Mouse (Mus musculus): ENCODE results near the gene Prrc2c.
"Not testable (repeated sequence)": the region's sequence is repeated elsewhere in the genome, so short reads cannot be mapped to it uniquely, and the experiment has no call there.

Prrc2c gene

DNA sequence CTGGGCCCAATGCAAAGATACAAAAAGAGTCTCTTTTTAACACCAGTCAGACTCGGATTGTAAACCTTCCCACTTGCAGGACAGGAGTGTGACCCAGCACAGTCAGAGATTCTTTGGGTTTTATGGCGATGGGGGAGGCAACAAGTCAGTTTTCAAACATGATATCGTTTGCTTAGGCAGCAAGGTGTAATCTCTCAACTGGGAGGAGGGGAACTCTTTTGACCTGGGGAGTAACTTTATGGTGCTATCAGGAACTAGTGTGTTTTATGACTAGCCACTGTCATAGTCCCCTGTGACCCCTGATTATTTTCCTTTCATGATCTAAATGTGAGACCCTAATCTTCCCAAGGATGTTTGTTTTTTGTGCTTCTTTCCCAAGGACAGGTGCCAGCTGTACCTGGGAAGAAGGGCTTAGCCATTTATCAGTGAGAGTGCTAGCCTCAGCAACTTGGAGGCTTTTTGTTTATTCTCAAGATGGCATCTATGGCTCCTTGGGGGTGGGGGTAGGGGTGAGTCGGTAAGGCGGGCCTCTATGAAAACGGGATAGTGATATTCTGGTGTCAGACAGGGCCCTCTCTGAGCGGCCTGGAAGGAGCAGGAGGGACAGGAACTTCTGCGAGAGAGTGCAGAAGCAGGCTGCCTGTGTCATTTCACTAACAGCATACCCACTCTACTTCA lies 39.8 kb downstream of the Prrc2c start:
- in situ Hi-C loops (cut with MboI, MseI): loop anchor here in 1 of 2 experiments (25.0 kb wide), 1 partner anchor 1763 kb away; no protein-coding TSS in a partner anchor

DNA sequence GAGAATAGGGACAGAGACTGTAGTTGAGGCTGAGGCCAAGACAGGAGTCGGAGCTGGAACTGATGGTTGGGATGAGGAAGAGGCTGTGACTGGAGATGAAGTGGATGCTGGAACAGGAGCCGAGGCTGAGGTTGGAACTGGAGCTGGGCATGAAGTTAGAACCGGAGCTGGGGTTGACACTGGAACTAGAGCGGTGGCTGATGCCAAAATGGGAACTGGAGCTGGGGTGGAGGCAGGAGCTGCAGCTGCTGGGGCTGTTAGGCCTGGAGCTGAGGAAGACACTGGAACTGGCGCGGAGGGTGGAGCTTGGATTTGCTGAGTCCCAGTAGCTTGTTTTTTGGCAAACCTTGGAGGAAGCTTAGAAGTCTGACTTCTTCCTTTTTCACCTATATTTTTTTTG lies 42.5 kb downstream of the Prrc2c start:
- in situ Hi-C loops (cut with MboI, MseI): loop anchor here in 1 of 2 experiments (25.0 kb wide), 1 partner anchor 861 kb away; no protein-coding TSS in a partner anchor

DNA sequence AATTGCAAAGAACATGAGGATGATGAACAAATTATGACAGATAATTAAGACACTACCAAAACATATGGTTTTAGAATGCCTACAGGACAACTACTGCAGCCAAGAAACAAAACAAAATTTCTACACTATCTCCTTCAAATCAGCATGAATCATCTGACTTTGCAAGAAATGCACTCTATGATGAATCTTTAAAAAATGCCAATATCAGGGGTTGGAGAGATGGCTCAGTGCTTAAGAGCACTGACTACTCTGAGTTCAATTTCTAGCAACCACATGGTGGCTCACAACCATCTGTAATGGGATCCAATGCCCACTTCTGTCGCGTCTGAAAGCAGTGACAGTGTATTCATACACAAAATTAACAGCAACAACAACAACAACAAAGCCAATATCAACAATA lies 46.6 kb downstream of the Prrc2c start:
- in situ Hi-C loops (cut with MboI, MseI): loop anchor here in 1 of 2 experiments (25.0 kb wide), 1 partner anchor 856 kb away; no protein-coding TSS in a partner anchor

DNA sequence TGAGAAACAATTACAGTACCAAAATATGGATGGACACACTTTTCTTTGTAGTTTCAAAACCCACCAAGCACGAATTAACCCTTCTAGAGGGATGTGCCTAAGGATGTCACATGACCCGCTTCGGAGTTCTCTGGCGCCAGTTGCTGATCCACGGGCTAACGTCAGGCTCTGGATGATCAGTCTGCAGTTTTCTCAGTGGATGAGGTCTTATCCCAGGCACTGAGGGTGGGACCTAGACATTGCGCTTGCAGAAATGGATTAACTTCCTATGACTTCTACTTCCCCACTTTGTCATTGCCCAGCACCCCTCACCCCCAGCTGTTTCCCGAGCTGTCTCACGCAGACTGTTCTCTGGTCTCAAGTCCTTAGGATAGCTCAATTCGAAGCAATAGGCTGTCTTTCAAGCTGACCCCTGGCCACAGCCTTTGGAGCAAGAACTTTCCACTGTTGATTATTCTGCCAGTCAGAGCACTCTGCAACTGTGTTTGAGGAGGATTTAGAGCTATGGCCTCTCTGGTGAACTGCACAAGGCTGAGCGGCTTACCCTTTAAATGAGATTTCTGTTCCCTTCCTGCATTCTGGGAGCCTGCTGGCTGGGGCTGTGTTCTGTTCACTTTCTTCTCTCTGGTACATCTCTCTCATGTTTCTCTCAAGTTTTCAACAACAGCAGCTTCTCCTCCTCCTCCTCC lies 74.7 kb downstream of the Prrc2c start:
- in situ Hi-C loops (cut with MboI, MseI): no loop called here

DNA sequence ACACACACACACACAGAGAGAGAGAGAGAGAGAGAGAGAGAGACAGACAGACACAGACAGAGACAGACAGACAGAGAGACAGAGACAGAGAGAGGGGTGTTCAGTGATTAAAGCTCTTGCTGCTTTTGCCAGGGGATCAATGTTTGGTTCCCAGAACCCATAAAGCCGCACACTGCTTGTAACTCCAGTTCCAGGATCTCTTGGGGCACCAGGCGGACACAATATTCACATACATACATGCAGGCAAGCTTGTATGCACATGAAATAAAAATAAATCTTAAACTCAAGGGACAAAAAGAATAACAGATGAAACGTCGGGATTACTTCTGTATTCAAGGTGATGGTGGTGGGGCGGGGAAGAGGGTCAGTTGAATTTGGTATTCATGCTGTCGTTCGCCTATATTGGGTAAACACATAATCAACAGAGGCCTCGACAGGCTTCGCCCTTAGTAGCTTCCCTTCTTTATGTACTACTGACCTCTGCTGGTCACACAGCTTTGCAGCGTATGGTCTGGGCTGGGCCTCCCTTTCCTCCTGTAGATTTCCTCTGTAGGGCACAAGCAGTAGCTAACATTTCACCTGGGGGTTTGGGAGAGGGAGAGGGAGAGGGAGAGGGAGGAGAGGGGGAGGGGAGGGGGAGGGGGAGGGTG lies 75.4 kb downstream of the Prrc2c start:
- in situ Hi-C loops (cut with MboI, MseI): loop anchor here in 1 of 2 experiments (5.0 kb wide), 1 partner anchor 128 kb away; no protein-coding TSS in a partner anchor

DNA sequence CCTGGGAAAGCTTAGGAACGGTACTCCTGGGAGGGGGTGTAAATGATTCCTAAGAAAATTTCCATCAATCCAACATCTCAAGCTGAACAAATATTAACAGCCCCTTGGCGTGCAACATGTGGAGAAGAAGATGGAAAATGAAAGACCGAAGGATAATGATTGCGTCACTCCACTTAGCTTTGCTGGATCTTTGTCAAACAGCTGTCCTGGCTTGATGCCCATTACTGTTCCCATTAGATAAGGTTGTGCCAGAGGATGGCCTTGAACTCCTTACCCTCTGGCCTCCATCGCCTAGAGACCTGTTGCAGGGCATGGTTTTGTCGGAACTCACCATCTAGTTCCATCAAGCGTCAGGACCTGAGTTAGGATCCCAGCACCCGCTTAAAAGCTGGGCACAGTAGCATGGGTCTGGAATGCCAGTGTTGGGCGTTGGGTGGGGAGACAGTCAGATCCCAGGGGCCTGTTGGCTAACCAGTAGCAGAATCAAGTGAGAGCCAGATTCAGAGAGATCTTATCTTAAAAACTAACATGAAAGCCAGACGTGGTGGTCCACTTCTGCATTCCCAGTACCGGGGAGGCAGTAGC lies 80.0 kb downstream of the Prrc2c start:
- in situ Hi-C loops (cut with MboI, MseI): loop anchor here in 1 of 2 experiments (5.0 kb wide), 1 partner anchor 123 kb away; no protein-coding TSS in a partner anchor

DNA sequence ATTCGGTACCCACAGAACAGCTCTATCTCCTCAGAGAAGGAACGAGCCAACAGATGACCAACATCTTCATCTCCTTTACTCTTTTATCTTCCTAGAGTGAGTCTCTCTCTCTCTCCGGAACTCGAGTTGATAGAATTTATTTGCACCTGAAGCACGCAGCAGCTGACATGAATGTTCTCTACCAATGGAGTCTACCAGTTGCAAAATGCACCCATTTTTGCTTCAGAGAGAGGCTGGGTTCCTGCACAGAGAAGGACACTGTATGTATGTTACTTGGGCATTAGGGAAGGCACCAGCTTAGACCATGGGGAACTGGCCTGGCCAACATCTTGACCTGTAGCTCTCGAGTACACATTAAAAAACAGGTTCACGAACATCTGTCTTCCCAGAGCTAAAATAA lies 82.2 kb downstream of the Prrc2c start, which contains the start of gene Myocos:
TSS of gene Myocos (minus strand) at position 101 of the 400 bp plus-strand sequence.
- in situ Hi-C loops (cut with MboI, MseI): loop anchor here in 1 of 2 experiments (5.0 kb wide), 1 partner anchor 301 kb away; no protein-coding TSS in a partner anchor

DNA sequence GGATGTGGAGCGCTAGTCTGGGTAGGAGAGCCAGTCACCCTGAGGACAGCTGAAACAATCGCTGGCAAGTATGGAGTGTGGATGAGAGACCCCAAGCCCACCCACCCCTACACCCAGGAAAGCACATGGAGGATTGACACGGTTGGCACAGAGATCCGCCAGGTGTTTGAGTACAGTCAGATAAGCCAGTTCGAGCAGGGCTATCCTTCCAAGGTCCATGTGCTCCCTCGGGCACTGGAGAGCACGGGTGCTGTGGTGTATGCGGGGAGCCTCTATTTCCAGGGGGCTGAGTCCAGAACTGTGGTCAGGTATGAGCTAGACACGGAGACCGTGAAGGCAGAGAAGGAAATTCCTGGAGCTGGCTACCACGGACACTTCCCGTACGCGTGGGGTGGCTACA lies 91.9 kb downstream of the Prrc2c start:
- in situ Hi-C loops (cut with MboI, MseI): no loop called here

DNA sequence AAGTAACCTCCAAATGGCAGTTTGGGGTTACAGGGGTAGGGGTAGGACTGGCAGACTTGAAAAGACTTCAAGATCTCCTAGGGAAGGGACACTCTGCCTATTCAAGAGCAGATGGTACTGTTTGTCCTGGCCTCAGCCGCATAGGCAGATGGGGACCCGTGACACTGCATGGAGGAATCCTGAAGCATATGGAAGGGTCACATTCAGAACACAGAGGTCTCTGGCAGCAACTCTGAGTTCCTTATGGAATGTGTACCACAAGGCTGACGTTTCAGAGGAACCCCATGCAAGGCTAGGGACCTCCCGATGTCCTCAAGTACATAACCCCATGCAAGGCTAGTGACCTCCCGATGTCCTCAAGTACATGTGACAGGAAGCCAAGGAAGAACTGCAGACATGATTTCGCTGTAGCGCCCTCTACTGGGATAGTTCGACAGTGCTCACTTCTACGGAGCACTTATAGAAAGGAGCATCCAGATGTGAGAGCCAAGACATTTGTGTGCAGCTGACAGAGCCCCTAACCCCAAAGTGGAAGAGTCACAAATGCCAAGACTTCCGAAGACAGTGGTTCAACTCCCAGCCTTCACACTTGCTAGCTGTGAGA lies 94.2 kb downstream of the Prrc2c start:
- in situ Hi-C loops (cut with MboI, MseI): no loop called here

DNA sequence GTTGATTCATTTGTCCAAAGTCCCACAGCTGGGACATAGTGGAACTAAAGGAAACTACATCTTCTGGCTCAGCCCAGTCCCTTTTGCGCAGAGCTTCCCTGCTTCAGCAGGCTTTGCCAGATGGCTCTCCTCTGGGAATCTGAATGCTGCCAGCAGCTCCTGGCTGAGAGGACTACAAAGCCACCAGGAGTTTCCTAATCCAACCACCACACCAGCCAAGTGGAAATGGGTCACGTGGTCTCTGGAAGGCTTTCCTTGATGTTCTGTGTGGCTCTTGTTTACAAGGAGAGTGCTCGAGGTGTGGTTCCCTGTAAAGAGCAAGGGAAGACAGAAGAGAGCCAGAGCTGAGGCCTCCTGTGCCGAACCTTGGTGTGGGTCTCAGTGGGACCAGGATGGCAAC lies 96.6 kb downstream of the Prrc2c start:
- in situ Hi-C loops (cut with MboI, MseI): no loop called here

DNA sequence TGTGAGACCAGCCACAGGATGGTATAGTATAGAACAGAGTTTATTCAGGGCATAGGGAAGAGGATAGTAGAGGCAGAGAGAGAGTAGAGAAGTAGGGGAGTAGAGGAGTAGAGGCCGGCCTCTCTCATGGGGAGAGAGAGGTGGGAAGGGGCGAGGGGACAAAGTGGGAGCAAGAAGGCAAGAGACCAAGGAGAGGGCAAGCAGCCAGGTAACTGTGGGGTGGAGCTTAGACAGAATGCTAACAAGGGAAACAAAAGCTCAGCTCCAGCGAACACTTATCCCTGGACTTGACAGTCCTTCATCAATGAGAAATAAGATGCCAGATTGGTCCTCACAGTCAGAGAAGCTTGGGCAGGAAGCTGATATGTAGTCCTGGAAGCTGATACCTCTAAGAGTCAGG lies 97.8 kb downstream of the Prrc2c start:
- in situ Hi-C loops (cut with MboI, MseI): no loop called here

DNA sequence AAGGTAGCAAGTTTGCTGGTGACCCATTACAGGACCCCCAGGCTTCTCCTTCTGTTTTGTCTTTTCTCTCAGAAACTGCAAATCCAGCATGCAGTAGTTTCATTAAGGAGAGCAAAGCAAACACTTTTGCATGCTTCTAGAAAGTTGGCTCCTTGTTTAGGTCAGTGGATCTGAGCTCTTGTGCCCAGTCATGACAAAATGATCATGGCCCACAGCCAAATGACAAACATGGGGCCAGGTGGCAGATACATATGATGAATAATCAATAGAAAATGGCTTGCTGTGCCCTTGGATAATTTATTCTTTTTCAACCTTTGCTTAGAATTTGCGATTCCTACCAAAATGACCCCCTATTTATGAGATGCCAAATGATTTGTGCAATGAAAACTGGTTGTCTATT lies 100.5 kb downstream of the Prrc2c start:
- in situ Hi-C loops (cut with MboI, MseI): no loop called here

DNA sequence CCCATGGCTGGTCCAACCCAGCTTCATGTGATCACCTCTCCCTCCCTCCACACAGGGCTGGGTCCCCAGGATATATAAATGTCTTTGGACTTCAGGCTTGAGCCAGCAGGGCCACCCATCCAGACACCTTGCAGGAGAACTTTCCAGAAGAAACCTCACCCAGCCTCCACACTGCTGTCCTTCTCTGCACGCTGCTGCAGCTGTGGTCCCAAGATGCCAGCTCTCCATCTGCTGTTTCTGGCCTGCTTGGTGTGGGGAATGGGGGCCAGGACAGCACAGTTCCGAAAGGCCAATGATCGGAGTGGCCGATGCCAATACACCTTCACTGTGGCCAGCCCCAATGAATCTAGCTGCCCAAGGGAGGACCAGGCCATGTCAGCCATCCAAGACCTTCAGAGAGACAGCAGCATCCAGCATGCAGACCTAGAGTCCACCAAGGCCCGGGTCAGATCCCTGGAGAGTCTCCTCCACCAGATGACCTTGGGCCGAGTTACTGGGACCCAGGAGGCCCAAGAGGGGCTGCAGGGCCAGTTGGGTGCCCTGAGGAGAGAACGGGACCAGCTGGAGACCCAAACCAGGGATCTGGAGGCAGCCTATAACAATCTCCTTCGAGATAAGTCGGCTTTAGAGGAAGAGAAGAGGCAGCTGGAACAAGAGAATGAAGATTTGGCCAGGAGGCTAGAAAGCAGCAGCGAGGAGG lies 101.2 kb downstream of the Prrc2c start, which contains the start of gene Myoc:
TSS of gene Myoc (plus strand) at position 105 of the 700 bp plus-strand sequence.
- in situ Hi-C loops (cut with MboI, MseI): no loop called here

DNA sequence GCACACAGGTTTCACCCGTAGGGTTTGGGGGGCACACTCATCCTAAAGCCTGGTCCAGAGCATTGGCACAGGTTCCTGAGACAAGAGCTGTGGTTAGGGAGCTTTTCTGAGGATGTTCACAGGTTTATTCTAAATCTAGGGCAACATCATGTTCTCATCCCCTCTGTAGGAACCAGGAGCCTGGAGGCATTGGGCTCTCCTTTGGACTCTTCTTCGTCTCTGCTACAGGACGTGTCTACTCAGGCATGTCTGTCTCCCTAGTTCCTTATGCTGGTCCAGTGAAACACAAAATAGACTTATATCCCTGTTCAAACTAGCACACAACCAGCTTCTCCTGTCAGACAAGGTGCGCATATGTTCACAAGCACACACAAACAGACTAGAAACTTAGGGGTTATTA lies 101.8 kb downstream of the Prrc2c start:
- in situ Hi-C loops (cut with MboI, MseI): no loop called here

DNA sequence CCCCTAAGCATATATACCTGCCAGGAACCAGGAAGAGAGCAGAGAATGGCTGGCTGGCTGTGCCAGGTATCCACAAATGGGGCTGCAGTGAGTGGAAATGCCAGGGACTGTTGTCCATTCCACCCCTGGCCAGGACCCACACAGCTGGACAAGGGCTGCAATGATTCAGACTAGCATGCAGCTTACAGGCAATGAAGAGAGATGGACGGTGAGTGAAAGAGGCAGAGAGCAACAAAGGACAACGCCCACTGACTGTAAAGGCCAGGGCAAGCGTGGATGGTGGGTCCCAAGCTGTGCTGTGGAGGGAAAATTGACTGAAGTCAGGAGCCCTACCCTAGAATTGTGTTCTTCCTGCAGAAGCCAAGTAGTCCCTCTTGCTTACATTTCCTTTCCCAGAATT lies 103.8 kb downstream of the Prrc2c start:
- in situ Hi-C loops (cut with MboI, MseI): no loop called here

DNA sequence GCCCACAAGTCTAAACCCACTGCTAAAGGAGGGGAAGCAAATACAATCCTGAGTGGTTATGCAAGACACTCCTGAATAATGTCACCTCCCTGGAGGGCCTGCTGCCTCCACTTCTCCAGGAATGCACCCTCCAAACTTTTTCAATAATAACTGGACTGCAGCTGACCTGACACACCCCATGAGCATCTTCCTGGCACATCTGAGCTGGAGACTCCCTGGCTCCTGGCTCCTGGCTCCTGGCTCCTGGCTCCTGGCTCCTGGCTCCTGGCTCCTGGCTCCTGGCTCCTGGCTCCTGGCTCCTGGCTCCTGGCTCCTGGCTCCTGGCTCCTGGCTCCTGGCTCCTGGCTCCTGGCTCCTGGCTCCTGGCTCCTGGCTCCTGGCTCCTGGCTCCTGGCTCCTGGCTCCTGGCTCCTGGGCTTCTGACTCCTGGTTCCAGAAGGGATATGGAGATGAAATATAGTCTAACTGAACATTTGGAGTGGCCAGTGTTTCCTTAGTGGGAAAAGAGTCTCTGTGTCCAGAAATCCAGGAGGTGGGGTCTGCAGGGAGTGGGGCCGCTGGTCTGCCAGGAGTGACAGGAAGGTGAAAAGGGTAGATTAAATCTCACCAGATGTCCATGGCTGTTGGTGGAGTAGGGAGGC lies 104.9 kb downstream of the Prrc2c start:
- in situ Hi-C loops (cut with MboI, MseI): not testable (repeated sequence)

DNA sequence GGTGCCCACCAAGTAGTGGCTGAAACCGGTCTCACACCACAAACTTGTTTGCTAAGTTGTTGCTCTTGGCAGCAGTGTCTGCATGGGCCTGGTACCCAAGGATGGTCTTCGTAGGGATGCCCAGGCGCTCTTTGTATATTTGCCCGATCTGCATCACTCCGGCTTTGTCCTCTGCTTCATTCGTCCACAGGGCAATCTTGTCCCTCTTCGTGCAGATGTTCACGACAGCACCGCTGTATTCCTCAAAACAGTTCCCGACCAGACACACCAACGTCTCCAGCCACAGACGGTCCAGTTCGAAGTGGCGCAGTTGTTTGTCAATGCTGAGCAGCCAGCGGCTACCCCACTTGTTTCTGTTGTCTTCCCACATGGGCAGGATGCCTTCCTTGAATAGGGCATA lies 112.0 kb downstream of the Prrc2c start:
- in situ Hi-C loops (cut with MboI, MseI): not testable (repeated sequence)

DNA sequence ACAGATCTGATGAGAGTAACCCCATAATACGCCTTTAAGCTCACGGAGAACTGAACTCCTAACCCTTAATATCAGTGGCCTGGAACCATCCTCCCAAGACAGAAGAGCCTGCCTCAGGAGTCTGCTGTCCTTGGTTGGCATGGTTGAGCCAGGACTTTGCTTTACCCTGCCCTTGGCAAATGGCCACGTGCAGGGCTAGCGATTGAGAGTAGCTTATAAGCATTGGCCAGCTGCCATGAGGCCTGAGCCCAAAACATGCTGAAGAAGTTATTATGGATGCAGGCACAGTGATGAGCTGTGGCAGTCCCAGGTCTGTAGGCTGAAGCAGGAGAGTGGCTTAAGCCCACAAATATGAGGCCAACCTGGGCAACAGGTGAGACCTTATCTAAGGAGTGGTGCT lies 112.5 kb downstream of the Prrc2c start:
- in situ Hi-C loops (cut with MboI, MseI): not testable (repeated sequence)

DNA sequence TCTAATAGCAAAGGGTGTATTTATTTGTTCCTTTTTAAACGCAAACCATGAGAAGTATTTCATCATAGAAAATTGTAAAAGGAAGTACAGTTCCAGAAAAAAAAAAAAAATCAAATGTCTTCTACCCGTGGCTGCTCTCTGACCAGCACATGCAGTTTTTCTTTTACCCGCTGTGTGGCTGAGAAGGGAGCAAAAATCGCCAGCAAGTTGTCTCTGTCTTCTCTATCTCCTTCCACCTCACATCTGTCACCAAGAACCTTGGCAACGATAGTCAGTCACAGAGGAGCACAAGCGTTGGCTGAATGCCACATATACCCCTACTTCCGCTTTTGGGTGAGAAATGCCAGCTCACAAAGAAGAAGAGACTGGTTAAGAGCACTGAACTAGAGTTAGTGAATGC lies 115.1 kb downstream of the Prrc2c start:
- in situ Hi-C loops (cut with MboI, MseI): no loop called here

DNA sequence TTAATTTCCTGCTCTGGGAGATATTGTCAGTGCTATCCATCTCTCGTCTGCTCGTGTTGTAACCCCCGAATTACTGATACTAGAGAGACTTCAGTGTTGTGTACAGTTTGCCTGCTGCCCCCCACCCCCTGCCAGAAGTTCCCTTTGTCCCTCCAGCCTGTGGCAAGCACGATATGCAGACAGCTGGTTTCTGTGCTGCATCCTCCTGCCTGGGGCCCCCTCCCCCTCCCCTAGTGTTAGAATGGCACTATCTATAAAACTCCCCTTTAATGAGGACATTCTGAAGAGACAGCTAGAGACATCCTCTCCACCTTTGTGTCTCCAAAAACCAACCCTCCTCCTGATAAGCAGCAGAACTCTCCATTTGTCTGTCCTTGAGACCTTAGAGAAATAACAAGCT lies 116.5 kb downstream of the Prrc2c start:
- in situ Hi-C loops (cut with MboI, MseI): no loop called here
